ENCODE assay signal across 1 mouse cellular context in the genomic region with DNA sequence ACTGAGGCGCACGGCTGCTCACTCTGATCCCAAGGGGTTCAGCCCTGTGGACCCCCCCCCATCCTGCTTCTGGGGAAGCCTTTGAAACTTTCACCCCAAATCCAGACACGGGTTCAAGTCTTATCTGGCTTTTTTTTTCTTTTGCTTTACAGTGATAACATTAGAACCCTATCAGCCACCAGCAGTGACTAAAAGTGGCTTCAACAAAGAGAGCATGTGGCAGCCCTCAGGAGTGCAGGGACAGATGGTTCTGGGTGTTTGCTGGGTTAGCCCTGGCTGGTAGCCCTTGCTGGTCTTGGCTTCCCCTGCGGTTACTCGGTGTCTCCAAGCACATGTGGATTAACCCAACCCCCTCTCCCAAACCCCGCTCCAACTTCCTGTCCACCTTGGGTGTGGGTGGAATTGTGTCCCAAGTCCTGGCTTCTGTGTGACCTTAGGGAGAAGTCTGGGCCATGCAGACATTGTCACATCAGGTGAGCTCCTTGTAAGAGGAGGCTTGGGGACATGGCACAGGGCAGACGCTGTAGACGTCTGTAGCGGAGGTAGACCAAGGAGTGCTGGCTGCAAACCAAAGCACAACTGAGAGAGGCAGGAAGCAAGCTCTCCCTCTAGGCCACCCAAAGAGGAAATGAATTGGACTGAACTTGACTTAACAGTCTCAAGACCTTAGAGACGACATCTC.
TF ChIP-seq lines count a peak whose summit lies in the region.

No protein-coding gene starts in this region.

TF ChIP-seq in MEL, 35 proteins besides CTCF, POLR2A, EP300 and RAD21 (continued from another document):
- TF ChIP-seq ZC3H11A (IDR thresholded peaks at IDR 0.05; ENCODE audit: low read depth, low read length) (no peak), USF2 (IDR thresholded peaks at IDR 0.05; ENCODE audit: borderline replicate concordance in 1 of 2, insufficient read depth in 1 of 2, low read depth in 1 of 2, low read length in 2 of 2) (no peak), MAX (IDR thresholded peaks at IDR 0.05; ENCODE audit: low read length) (peak; percentile 88), UBTF (IDR thresholded peaks at IDR 0.05; ENCODE audit: borderline replicate concordance, insufficient read depth, low read depth, low read length) (no peak), GATA1 (IDR thresholded peaks at IDR 0.05; ENCODE audit: low read depth, low read length) (peak; percentile 90), GABPA (IDR thresholded peaks at IDR 0.05; ENCODE audit: low read depth, low read length) (no peak), TBP (IDR thresholded peaks at IDR 0.05; ENCODE audit: low read depth, low read length) (peak; percentile 58; the same call in 1 of the 2 replicates), MYC (IDR thresholded peaks at IDR 0.05; ENCODE audit: low read depth, low read length) (peak; percentile 90), ZNF384 (IDR thresholded peaks at IDR 0.05; ENCODE audit: low read depth, low read length) (peak; percentile 93; the same call in 1 of the 2 replicates), ETS1 (IDR thresholded peaks at IDR 0.05; ENCODE audit: low read depth, low read length) (peak; percentile 63), TAL1 (IDR thresholded peaks at IDR 0.05; ENCODE audit: low read length) (peak; percentile 70), ZKSCAN1 (IDR thresholded peaks at IDR 0.05; ENCODE audit: low read depth, low read length) (no peak)
TF ChIP-seq in MEL: peak in this region for 14.
